Mouse (Mus musculus) forelimb bud, embryonic 11.5 days (tissue): ENCODE data around the gene Ctdsp1.
"Not testable (repeated sequence)": the region's sequence is repeated elsewhere in the genome, so short reads cannot be mapped to it uniquely, and the experiment has no call there.

Experiments used
- DNase-seq: peaks from one replicate; pipeline ENCODE4 v3.0.0-alpha.2; 2012; ENCODE audit warnings: low read depth, low spot score

Ctdsp1 gene

DNA sequence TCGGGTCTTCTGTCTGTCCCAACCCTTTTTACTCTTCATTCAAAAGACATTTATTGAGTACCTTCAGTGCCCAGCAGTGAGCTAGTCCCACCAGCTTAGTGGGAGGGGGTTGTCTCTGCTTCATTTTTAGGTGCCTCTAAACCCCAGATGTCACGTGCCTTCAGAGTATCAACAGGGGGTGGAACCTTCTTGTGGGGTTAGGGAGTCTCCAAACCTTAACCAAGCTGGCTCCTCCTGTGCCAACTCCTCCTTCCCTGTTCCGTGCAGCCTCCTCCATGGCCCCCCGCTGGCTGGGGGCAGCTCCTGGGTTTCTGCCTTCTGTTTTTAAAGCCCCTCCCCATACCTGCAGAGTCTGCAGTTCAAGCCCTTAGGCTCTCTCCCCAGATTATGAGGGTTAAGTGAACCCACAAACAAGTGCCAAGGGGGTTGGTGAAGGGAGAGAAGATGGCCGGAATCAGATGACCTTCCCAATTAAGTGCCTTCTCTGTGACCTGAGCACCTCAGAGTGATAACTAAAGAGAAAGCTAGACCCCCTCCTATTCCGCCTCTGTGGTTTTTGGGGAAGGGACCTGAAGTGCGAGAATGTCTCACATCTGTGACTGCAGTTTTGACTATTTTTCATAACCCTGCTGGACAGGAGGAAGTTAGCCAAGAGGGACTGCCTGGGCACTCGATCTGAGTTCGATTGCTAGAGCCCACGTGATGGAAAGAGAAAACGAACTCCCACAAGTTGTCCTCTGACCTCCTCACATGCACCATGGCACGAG is 5.3 kb downstream of the Ctdsp1 start:
- DNase-seq: not testable (repeated sequence)

DNA sequence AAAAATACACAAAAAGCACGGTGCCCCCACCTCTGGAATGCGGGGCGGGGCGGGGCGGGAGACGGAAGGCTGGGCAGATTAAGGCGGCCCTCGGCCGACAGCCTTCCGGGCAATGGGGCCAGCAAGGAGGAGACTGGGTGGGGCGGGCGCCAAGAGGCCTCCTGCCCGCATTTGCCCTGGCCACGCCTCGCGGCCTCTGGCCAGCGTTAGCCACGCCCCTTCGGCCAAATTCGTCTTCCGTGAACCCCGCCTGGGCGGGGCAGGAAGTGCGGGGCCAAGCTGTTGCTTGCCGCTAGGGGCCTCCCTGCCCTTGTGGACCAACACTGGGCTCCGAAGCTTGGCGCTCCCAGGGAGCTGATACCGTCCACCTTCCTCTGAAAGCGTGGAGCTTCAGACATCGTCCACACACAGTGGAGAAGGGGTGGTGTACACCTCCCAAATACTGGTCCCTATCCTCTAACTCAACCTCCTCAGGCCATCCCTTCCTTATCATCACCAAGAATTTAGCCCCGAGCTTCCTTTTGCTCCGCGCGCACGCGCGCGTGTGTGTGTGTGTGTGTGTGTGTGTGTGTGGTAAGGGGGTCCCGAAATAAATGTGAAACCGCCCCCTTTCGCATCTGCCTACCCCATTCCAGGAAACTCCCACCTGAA is 6.1 kb downstream of the Ctdsp1 start:
- peak; percentile 99 for DNase-seq

GRCm38 (mm10) chr1:74397919-74398451 is 6.7 kb downstream of the Ctdsp1 start:
- peak; percentile 65 for DNase-seq

DNA sequence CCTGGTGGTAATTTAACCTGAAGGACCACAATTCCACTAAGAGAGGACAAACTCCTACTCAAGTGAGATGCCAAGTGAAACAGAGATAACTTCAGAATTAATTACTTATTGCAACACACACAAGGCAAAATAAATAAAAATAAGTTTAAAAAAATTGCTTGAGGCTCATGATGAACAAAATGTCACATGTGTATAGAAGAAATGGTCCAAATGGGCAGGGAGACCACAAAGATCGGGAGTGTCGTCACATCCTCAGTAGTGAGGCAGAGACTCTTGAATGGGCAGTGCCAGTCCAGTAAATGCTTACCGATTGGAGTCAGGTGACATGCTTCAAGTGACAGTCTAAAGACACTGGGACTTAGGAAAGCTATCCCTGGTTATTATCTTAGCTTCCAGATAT is 9.2 kb downstream of the Ctdsp1 start:
- no peak for DNase-seq

DNA sequence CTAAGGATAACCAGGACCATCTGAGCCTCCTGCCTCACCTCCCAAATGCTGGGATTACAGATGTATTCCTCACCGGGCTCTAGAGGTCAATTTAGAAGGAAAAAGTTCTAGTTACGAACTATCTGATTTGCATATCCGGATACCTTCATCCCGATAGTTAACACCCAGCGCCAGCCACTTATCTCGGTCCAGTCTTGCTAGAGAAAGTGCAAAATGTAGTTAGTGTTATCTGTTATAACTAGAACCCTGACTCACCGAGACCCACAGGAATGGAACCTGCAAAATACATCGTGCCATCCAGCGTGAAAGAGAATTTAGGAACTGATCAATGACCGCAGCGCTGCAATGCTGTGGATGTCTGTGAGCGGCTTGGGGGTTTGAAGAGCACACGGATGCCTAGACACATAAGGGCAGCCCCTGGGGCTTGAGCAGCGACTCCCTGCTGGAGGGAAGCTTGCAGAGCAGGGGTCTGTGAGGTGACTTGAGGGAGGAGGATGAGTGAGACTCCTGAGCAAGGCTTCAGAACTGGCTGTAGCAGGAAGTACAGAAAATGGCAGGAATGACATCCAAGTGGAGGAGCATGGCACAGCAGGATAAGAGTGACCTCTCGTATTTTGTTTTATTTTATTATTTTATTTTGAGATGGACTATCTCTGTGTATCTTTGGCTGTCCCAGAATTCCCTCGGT is 9.8 kb downstream of the Ctdsp1 start:
- no peak for DNase-seq

DNA sequence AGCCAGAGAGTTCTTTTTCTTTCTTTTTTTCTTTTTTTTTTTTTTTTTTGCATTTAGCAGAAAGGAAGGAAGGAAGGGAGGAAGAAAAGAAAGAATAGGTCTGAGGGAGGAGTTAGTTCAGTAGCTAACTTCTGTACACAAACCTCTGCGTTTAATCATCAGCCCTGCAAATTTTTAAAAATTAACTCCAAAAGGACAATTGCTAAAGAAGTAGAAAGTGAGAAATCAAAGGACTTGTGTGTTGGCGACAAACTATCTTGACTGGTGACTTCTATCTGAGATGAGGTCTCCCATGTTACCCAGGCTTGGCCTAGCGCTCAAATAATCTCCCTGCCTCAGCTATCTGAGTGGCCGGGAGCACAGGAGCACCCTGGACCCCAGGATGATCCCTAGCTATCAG is 12.9 kb downstream of the Ctdsp1 start:
- no peak for DNase-seq

DNA sequence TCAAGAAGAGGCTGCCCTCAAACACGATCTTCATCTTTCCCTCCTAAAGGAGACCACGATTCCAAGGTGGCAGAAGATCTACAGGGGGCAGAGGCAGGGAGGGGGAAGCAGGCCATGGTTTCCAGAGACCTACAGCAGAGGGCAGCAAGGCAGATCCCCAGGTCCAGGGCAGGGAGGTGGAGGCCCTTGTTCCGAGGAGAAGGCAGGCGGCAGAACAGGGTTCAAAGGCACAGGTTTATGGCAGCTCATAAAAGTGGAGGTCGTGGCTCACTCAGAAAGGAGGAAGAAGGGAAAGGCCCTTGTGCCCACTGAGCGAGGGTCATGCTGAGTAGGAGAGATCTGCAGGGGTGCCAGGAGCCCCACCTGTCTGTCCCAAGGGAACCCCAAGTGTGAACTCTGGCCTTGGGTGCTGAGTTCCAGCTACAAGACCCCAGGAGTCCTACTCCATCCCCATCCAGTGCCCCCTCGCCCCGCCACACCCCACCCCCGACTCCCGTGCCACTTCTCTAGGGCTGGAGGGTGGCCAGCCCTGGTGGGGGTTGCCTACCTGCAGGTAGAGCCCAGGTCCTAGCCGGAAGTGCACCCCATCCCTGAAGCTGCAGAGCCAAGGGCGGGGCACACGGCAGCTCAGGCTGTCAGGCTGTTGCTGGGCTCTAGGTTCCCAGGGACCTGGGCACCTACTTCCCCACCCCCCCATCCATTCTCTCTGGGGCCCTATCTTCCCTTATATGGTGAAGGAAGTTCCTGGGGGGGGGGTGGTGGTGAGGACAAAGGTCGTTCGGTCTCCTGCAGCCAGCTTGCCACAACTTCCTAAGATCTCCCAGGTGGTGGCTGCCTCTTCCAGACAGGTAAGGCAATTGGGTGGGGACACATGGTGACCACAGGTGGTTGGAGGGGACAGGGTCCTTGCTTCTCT is 17.5 kb downstream of the Ctdsp1 start, which contains the start of gene Vil1:
Gene Vil1 (plus strand): TSS at position 788 of the 916 bp plus-strand sequence.
- DNase-seq: no peak

DNA sequence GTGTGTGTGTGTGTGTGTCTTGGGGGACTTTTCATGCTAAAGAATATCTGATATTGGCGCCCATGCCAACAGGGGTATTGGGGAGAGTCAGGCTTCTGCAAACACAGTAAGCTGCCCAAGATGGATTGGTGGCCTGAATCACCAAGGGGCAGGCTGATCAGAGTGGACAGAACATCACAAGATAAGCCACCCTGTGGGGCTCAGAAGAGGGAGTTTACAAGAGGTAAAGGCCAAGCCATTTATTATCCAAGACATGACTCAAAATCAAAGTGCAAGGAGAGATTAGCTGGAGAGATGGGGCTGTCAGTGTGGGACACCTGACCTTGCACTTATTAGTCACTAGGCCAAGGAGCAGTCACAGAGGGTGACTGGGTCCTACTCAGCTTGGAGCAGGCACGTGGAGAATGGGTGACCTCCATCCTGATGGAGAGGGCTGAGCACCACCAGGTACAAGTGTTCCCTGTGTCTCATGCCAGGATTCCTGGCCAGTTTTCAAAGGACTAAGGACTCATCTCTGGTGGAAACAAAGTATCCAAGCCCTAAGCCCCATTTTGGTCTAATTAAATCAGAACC is 20.5 kb downstream of the Ctdsp1 start:
- DNase-seq: no peak

- no peak for DNase-seq
These were observed 21.4 kb downstream of the Ctdsp1 start for GRCm38 (mm10) chr1:74412711-74413110.

- DNase-seq: peak; percentile 32
These were observed 23.8 kb downstream of the Ctdsp1 start for GRCm38 (mm10) chr1:74415143-74415542.

DNA sequence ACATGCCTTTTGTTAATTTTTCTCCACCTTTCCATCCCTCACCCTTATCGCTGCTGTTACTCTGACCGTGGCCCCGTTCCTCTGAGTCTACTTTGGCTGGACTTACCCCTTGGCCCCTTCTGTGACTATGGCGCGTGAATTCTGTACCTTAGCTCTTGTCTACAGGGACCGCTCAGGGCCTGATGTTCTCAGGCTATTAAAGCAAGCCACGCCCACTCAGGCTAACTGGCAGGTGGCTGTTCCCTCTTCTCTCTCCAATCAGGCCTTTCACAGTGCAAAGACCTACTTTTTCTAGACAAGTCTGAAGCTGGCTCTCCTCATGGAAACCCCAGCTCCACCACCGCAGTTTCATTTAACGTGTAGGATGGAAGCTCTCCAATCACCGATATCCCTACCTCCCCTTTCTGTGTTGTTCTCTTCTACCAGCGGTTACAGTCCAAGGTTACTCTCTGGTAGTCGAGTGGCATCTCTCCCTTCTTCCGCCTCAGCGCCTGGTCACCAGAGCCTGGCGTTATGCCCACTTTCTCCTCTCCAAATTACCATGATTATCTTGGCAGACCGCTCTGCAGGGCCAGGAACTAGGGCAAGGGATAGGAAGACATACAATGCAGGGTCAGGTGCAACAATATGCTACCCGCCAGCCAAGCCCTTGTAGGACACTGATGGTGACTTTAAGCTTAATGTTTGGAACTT is 27.6 kb downstream of the Ctdsp1 start:
- DNase-seq: no peak

DNA sequence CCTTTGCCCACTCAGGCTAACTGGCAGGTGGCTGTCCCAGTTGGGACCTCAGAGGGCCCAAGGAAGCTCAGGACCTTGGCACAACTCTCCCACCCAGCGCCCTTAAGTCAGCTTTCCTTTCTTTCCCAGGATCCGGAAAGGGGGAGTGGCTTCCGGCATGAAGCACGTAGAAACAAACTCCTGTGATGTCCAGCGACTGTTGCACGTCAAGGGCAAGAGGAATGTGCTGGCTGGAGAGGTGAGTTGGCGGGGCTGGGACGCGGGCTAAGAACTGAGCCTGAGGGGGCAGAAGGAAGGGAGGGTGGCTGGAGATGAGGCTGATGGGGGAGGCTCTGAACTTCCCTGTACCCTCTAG is 28.1 kb downstream of the Ctdsp1 start:
- no peak for DNase-seq

- no peak for DNase-seq
These were observed 31.8 kb downstream of the Ctdsp1 start for GRCm38 (mm10) chr1:74423147-74423546.

DNA sequence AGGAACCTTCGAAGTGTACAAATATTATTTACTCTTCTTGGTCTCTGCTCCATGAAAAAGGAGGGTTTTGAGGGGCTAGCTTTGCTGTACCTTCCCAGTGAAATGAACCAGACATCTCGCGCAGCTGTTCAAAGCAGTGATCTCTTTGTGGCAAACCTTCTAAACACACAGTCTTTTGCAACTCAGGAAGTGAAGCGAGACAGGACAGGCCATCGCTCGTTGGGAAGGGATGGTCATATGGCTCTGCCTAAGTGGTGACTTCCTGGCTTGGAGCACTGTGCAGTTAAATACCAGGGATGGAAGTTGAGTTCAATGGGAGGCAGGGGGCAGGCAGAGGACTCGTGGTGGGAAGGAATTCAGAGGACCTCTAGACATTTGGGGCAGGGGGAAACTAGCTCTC is 34.5 kb downstream of the Ctdsp1 start:
- DNase-seq: no peak

GRCm38 (mm10) chr1:74433220-74433619 is 41.9 kb downstream of the Ctdsp1 start:
- DNase-seq: no peak

DNA sequence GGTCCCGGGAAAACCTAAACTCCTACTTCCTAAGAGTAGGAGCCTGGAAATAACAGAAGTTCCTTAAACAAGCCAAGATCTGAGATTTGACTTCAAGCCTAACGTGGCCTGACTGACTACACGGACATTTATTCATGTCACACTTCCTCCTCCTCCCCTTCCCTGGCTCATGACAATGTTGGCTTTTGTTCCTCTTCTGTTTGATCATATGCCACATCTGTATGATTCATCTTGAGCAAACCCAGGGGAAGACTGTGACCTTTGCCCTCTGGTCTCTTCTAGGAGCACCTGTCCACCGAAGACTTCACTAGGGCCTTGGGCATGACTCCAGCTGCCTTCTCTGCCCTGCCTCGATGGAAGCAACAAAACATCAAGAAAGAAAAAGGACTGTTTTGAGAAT is 43.3 kb downstream of the Ctdsp1 start:
- DNase-seq: no peak

- no peak for DNase-seq
These were observed 44.3 kb downstream of the Ctdsp1 start for GRCm38 (mm10) chr1:74435563-74435962.

GRCm38 (mm10) chr1:74437702-74438427 is 46.6 kb downstream of the Ctdsp1 start:
- no peak for DNase-seq

- no peak for DNase-seq
These were observed 48.0 kb downstream of the Ctdsp1 start for GRCm38 (mm10) chr1:74439166-74439876.
